Mouse (Mus musculus) cerebellum, adult (tissue): Measurements from ENCODE around the gene Slc9a2.

Experiments used
- ATAC-seq: cut with Nextera tagmentation; 2 replicates; pipeline ENCODE4 v1.9.2; 2017; ENCODE audit warnings: mild to moderate bottlenecking, moderate library complexity, mixed read lengths; ENCODE audit not compliant: insufficient number of reproducible peaks, low FRiP score, low TSS enrichment

The Slc9a2 gene

DNA sequence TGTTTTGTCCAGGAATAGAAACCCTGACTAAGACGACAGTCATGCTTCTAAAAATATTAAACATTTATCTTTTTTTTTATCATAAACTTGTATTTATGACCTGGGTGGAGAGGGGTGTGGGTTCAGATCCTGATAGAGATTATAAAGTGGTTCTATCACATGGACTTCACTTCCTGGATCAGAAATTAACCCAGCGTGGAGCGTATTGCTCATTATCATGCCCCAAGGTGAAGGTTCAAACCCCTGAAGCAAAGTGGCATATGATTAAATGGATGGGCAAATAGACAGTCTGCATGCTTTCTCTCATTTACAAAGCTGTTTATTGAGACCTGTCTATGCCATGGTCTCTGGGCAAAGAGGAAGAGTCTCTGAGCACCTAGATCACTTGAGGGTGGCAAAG, 96.4 kb downstream of the Slc9a2 start:
- ATAC-seq: no peak

DNA sequence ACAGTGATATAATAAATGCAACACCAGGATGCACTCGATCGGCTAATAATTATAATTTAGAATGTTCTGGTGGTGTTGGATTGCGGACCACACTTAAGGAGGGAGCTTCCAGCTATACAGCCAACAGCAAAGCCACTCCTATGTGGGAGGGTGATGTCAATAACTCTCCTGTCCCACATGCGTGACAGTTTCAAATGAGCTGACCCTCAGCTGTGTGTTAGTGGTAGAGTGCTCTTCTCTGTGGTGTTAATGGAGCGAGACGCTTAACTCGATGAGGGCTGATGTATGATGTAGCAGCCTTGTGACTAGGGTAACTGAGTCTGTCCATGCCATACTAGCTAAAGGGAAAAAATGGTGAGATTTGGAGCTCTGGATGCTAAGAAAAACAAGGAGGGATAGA, 103.1 kb downstream of the Slc9a2 start:
- ATAC-seq: no peak

DNA sequence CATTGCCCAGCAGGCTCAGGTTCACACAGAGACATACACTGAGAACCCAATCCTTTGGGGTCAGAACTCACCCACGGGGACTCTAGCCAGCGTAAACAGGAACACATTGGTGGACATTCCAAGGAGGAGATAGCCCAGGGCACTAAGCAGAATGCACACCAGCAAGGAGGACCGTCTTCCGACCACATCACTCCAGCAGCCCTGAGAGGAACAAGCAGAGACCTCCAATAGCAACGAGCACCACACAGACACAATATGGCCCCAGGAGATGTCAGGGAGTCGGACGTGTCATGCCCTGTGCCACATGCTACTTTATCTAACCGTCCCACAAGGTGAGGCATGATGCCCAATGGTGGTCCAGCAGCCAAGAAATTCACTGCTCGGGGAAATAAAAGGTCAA, 103.9 kb downstream of the Slc9a2 start:
- no peak for ATAC-seq

DNA sequence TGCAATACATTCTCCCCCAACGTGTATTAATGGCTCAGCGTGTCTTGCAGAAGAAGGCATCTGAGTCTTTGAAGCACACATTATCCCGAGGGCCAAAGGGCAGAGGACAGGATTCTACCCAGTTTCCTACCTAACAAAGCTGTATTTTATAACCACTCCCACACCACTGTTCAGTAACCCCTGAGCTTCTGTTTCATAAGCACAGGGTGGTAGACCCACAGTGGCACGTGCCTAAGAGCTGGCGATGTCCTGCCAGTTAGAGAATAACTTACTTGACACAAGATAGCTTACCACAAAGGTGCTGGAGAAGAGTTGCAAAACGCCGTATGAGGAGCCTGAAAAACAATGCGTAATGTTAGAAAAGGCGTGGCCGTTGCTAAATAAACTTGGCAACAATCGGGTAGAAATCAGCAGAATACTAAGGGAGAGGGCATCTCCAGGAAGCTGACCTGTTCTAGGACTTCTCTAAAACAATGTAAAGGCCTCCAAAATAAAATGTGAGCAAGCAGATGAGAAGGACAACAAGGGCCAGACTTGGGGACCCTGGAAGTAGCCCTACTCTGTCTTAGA, 105.6 kb downstream of the Slc9a2 start:
- ATAC-seq: no peak

DNA sequence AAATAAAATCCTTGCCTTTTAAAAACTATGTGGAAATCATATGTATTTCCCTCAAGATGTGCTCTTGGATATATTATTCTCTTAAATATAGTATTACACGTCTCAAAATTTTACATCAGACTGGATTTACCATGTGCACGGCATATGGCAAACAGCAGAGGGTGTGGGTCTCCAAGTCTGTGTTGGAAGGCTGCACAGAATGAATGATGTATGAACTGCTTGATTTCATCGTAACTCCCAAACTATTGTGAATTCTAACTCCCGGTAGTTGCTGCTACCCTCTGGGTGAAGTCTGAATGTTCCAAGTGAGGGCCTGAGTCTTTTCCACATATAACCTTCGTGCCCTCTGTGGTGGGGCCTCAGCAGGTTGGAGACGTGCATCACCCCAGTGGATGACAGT, 108.6 kb downstream of the Slc9a2 start:
- no peak for ATAC-seq

DNA sequence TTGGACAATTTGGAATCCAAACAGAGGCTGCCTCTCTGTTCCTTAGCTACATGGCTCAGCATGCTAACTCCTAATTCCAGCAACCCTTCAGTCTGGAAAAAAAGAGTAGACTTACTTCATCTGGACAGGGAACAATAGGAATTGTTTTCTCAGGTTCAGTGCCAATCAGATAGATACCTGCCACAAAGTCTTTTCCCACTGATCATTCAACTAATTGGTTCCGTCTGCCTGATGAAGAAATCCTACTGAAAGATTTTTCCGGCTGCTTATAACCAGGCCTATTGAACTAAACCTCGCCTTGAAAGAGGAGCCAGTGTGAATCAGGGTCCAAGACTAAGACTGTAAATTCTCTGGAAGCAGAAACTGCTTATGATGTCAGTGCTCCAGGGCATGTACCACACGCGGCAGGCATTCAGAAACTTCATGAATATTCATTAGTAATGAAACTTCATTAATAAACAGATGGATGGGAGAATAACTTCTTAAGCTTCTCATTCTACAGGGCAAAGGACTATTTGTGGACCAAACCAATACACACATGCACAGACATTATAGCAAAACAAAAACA, 109.4 kb downstream of the Slc9a2 start:
- no peak for ATAC-seq

DNA sequence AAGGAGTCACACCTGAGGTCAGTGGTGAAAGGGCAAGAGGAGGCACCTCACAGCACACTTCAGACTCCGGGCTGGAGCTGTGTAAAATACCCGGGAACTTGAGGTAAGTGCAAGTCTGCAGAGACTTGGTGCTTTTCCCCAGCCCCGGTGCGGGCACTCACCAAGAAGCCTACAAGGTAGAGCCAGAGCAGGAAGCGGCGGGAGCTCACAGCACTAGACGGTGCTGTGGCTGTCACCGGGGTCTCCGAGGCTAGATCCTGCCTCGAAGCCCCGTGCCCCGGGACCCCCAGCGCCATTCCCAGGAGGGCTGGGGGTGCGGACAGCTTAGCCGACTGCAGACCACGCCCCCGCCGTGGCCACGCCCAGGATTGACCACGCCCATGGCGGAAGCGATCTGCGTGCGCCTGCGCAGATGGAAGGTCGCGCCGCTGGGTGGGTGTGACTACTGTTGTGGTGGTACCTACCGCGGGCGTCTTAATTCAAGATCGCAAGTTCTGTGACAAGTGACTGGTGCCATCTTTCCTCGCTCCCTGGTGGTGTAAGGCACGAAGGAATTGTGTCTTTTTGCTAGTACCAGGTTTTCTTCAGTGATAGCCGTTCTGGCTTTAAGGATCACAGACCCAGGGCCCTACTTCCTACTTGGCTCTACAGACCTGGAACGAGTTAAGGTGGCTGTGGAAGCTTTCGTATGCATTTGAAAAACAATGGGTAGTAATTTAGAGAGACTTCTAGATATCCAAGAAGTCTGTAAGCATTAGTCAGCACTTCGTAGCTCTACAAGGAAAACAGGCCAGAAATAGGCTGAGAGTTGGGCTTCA, 110.2 kb downstream of the Slc9a2 start, which contains the start of gene Mfsd9:
TSS of gene Mfsd9 (minus strand) at position 364 of the 818 bp plus-strand sequence.
- ATAC-seq: peak; percentile 62

DNA sequence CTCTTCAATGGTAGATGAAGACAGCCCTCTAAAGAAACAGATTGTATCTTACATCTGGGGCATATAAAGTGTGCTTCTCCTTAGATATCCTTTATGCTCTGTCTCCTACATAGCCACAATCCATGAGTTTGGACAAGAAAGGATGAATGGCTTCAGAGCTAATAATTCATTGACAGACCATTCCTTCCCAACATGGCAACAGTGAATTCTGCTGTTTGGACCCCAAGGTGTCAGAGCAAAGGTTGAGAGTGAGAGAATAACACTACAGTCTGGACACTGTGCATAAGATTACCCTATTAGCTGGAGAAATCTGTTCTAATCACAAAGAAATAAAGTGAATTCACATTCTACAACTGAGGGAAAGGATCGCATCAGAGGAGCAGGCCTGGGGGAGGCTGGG, 115.1 kb downstream of the Slc9a2 start:
- no peak for ATAC-seq

DNA sequence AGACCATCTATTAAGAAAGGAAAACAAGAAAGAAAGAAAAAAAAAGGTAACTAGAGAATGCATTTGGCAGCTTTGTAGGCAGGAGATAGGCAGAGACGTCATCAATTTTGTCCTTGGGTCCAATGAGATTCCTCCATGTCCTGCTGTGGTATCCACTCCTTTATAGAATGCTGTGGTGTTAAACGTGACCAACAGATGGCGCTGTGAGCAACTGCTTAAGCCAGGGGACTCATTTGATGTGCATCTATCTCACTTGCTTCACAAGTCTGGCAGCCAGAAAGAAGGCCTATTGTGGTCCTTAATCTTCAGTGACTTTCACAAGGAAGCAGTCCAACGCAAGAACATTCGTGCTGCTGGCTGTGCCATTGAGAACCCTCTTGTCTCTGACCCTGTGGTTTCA, 117.0 kb downstream of the Slc9a2 start:
- peak; percentile 68; the same call in 1 of the 2 replicates for ATAC-seq

DNA sequence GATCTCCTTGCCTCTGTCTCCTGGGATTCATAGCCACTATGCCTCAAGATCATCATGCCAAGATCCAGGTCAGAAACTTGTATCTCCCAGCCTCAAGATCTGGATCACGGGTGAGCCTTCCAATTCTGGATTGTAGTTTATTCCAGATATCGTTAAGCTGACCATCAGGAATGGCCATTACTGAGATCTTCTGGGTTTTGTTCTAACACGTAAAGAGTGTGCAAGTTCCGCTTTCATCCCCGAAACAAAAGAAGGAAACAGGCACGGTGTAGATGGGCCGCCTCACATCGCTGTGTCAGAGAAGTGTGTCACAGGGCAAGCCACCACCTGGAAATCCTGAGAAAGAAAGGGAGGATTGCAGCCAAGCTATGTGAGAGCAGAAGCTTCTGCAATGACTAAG, 118.7 kb downstream of the Slc9a2 start:
- no peak for ATAC-seq

DNA sequence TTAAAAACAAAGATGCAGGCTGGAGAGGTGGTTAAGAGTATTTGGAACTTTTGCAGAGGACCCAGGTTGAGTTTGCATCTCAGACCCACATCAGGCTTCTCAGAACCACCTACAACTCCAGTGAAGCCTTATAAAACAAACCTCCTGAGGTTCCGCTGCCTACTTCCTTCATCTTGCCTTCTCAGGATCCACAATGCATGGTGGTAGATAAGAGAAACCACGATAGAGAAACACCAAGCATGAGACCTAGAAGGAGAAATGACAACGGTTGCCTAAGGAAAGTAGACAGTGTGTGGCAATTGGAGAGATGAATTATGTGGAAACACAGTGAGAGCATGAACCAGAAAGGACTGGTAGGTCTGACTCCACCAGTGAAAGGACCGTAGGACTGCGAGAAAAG, 120.5 kb downstream of the Slc9a2 start:
- no peak for ATAC-seq

DNA sequence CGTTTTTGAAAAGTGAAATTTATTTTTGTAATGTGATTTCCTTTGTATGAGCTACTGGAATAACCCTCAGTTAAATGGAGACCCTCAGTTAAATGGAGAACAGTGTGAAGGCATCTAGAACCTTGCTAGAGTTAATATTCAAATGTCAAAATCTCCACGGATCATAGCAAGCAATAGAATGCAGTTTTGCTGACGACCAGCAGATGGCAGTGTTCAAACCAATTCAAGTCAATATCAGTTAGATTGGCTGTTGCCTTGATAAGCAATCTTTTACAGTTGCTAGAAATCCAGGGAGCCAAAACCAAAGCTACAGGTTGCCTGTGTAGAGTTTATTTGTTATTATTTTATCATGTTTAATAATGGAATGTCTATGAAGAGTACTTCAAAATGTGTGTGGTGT, 122.4 kb downstream of the Slc9a2 start:
- ATAC-seq: no peak

DNA sequence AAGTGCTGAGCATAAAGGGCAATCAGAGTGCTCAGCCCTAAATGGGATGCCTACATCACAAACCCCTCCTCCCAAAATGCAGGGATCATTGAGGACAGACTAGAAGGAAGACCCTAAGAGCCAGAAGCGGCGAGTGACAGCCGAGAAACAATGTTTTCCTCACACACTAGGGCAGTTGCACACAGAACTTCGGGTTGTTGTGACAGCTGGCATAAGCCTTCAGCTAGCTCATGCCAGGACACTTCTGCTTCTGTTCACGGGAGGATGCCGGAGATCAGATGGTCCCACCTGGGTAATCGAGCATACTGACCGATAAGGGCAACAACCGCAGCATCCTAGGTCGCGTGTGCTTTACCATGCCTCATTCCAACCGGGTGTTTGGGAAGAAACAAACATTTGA, 123.7 kb downstream of the Slc9a2 start:
- no peak for ATAC-seq

DNA sequence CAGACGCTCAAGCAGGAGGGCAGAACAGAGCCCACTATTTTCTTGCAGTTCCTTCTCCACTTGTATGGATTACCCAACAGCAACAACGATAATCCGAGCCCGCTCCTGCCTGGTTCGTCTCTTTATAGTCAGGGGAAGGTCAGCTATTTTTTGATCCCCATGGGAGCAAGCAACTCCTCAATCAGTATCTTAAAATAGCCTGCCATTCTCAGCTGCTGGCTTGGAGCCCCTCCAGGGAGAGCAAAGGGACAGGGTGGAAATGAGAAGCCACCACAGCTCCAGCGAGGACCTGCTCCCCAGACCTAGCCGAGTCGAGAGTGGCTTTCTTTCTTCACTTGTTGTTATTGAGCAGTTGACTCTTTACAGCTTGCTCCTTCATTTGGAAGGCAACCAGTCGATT, 125.0 kb downstream of the Slc9a2 start, which contains the start of gene Tmem182:
TSS of gene Tmem182 (plus strand) at position 251 of the 400 bp plus-strand sequence.
- ATAC-seq: no peak

DNA sequence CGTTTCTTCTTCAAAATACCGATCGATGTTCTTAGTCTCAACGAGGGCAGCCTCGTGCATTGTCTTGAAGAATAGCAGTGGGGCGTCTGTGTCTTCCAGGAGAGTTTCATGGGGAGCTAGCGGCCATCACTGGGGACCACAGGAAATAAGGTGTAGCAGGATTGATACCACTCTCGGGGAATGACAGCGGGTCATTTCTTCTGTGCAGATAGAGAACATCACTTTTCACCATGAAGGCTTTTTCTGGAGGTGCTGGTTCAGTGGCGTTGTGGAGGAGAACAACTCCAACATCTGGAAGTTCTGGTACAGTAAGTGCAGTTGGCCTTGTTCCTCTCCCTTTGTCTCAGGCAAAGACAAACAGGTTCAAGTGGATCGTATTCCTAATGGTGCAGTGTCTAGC, 125.5 kb downstream of the Slc9a2 start:
- no peak for ATAC-seq

DNA sequence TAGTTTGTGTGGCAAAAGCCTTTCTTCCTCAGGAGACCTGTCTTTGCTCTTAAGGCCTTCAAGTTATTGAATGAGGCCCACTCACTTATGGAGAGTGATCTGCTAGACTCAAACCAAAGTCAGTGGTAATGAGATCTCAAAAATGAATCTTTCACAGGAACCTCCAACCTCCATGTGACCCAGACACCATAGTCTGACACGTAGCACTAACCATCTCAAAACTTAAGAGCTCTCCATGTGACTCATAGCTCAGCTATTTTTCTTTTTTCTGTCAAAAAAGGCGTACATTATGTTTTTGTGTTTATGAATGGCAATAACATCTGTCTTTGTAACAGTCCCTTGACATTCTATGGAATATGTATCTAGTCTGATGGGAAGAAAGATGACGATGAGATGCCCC, 128.3 kb downstream of the Slc9a2 start:
- ATAC-seq: no peak

DNA sequence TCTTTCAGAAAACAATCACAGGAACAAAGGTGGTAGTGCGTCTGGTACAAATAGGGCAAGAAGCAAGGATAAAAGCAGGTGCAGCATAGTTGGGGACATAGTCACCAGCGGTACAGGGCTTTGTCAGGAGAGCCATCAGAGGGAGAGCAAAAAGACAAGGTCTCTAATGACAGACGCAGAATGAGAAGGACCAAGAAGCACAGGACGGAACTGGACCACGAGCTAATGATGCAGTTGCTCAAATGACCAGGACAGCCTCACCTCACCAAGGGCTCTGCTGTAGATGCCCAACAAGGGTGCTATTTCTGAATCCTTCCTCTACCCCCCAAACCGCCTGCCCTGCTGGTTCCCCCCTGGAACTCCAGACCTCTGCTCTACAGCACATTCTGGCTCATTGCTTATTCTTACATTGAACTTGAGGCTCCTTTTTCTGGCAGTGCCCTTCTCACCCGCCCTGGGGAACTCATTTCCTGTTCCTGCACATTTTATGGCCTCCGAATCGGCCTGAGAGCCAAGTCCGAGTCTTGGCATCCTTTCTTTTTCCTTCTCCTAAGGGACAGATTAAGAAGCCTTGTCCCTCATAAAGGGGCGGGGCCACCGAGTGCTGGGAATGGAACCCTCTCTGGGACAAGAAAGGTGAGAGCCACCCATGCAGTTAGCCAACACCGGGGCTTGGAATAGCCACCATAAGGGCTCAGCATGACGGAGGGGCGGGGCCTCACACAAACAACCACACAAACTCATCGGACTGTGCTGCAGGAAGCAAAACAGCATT, 134.9 kb downstream of the Slc9a2 start:
- ATAC-seq: 0 out of 2 replicates have a peak, but pooled peaks have one; percentile 20
